Mouse (Mus musculus) neural tube, embryonic 14.5 days (tissue): ENCODE measurements around the gene Ss18l1. TPM values are rescaled to one million over a fixed set of nuclear protein-coding genes. Genes with fewer than 3 reads are reported as not detected.

Source experiments
- ATAC-seq: fragments of 200-750 bp; cut with Nextera tagmentation; 2 replicates; pipeline ENCODE4 v1.8.0; 2017; ENCODE audit warnings: low read depth, mild to moderate bottlenecking, moderate TSS enrichment, moderate library complexity
- H3K27ac ChIP-seq: fragments of 300-500 bp; sonication (generic); 2 replicates; pipeline ENCODE4 v1.5.1; 2014; ENCODE audit warnings: low read depth, mild to moderate bottlenecking, control low read depth, low read length, moderate library complexity, mixed read lengths
- H3K27me3 ChIP-seq: fragments of 300-500 bp; sonication (generic); 2 replicates; pipeline ENCODE4 v1.6.1; 2014; ENCODE audit warnings: low read length; ENCODE audit not compliant: control insufficient read depth, insufficient read depth
- H3K36me3 ChIP-seq: fragments of 300-500 bp; sonication (generic); 2 replicates; pipeline ENCODE4 v1.6.1; 2014; ENCODE audit warnings: low read length, mixed read lengths; ENCODE audit not compliant: control insufficient read depth, insufficient read depth
- H3K4me1 ChIP-seq: fragments of 300-500 bp; sonication (generic); 2 replicates; pipeline ENCODE4 v1.6.1; 2014; ENCODE audit warnings: low read length; ENCODE audit not compliant: control insufficient read depth, insufficient read depth
- H3K4me2 ChIP-seq: fragments of 300-500 bp; sonication (generic); 2 replicates; pipeline ENCODE4 v1.6.1; 2014; ENCODE audit warnings: mild to moderate bottlenecking, low read depth, low read length, control low read depth
- H3K4me3 ChIP-seq: fragments of 300-500 bp; sonication (generic); 2 replicates; pipeline ENCODE4 v1.5.1; 2014; ENCODE audit warnings: low read depth, low read length, control low read depth, mixed read lengths
- H3K9ac ChIP-seq: fragments of 300-500 bp; sonication (generic); replicated peaks from 2 replicates; pipeline ENCODE4 v1.6.1; 2014; ENCODE audit warnings: low read depth, mild to moderate bottlenecking, control low read depth, low read length, mixed read lengths
- H3K9me3 ChIP-seq: fragments of 300-500 bp; sonication (generic); 2 replicates; pipeline ENCODE4 v1.6.1; 2016; ENCODE audit warnings: low read length; ENCODE audit not compliant: control insufficient read depth
- WGBS: fragments of 180-500 bp; shearing (Covaris S2); extraction: QIAGEN DNeasy Blood & Tissue Kit; methylation state at CpG from one replicate; pipeline ENCODE4 v1.1.7; 2014; 5-methylcytosine and 5-hydroxymethylcytosine counted together
- polyA plus RNA-seq: library from polyadenylated mRNA; unstranded; fragments of >200 nt; fragmentation: Nextera tagmentation; extraction: Ambion mirVana; gene quantifications from 2 replicates; pipeline ENCODE4 v1.2.1, GENCODE M21; 2014

The Ss18l1 gene
- polyA plus RNA-seq, 1 experiment from 2014 or later, result 57.8 TPM

- 35% methylated on average over 8 of the region's 8 CpGs for WGBS
- no peak for ATAC-seq
- H3K4me2 ChIP-seq, result no peak overlapping the region
These were observed 63.3 kb downstream of the Ss18l1 start for GRCm38 (mm10) chr2:180105441-180106190.

GRCm38 (mm10) chr2:180107081-180107480 is 64.8 kb downstream of the Ss18l1 start:
- no peaks in the 10 kb centered on the region for H3K9me3 ChIP-seq
- peaks cover 19% of the 10 kb centered on the region for H3K27me3 ChIP-seq
- H3K36me3 ChIP-seq, result no peaks in the 10 kb centered on the region
- no peak for ATAC-seq
- WGBS, result 72% methylated on average over 4 of the region's 4 CpGs
- H3K9ac ChIP-seq, result no peak overlapping the region
- no peak overlapping the region for H3K4me3 ChIP-seq
- H3K27ac ChIP-seq, result no peak overlapping the region
- H3K4me2 ChIP-seq, result no peak overlapping the region
- peaks cover 18% of the 10 kb centered on the region for H3K4me1 ChIP-seq

More at GRCm38 (mm10) chr2:180105441-180106190, 63.3 kb downstream of the Ss18l1 start:
- Histone ChIP-seq H3K4me1 (peaks cover 18% of the 10 kb centered on the region), H3K9me3 (no peaks in the 10 kb centered on the region), H3K9ac (no peak overlapping the region), H3K27ac (no peak overlapping the region), H3K36me3 (no peaks in the 10 kb centered on the region), H3K4me3 (no peak overlapping the region), H3K27me3 (peaks cover 27% of the 10 kb centered on the region)

- Histone ChIP-seq H3K9ac (no peak overlapping the region), H3K4me1 (peaks cover 12% of the 10 kb centered on the region), H3K9me3 (no peaks in the 10 kb centered on the region), H3K4me2 (no peak overlapping the region), H3K4me3 (no peak overlapping the region), H3K36me3 (no peaks in the 10 kb centered on the region), H3K27ac (no peak overlapping the region), H3K27me3 (peaks cover 18% of the 10 kb centered on the region)
- no peak for ATAC-seq
- 72% methylated on average over 6 of the region's 6 CpGs for WGBS
These were observed 66.0 kb downstream of the Ss18l1 start for GRCm38 (mm10) chr2:180108285-180108684.

GRCm38 (mm10) chr2:180113909-180114890 is 71.9 kb downstream of the Ss18l1 start:
- no peak overlapping the region for H3K9ac ChIP-seq
- ATAC-seq, result no peak

GRCm38 (mm10) chr2:180115279-180115678 is 73.0 kb downstream of the Ss18l1 start:
- no peak overlapping the region for H3K4me3 ChIP-seq
- WGBS, result 61% methylated on average over 6 of the region's 6 CpGs
- ATAC-seq, result no peak
- H3K9ac ChIP-seq, result no peak overlapping the region
- no peak overlapping the region for H3K4me2 ChIP-seq
- no peak overlapping the region for H3K27ac ChIP-seq
- no peaks in the 10 kb centered on the region for H3K27me3 ChIP-seq
- H3K4me1 ChIP-seq, result peaks cover 25% of the 10 kb centered on the region
- H3K36me3 ChIP-seq, result no peaks in the 10 kb centered on the region
- H3K9me3 ChIP-seq, result no peaks in the 10 kb centered on the region

More at GRCm38 (mm10) chr2:180113909-180114890, 71.9 kb downstream of the Ss18l1 start:
- Histone ChIP-seq H3K27ac (no peak overlapping the region), H3K4me2 (no peak overlapping the region), H3K36me3 (no peaks in the 10 kb centered on the region), H3K27me3 (no peaks in the 10 kb centered on the region), H3K4me1 (peaks cover 20% of the 10 kb centered on the region), H3K9me3 (no peaks in the 10 kb centered on the region), H3K4me3 (no peak overlapping the region)
- WGBS, result 57% methylated on average over 17 of the region's 17 CpGs

GRCm38 (mm10) chr2:180116081-180116493 is 73.8 kb downstream of the Ss18l1 start:
- Histone ChIP-seq H3K4me3 (no peak overlapping the region), H3K9ac (no peak overlapping the region), H3K9me3 (no peaks in the 10 kb centered on the region), H3K4me1 (peaks cover 26% of the 10 kb centered on the region), H3K27me3 (no peaks in the 10 kb centered on the region), H3K36me3 (no peaks in the 10 kb centered on the region), H3K27ac (no peak overlapping the region), H3K4me2 (no peak overlapping the region)
- 78% methylated on average over 10 of the region's 10 CpGs for WGBS
- no peak for ATAC-seq

- 0 out of 2 replicates have a peak overlapping the region, but pooled peaks have one; percentile 87 for H3K27ac ChIP-seq
- no peaks in the 10 kb centered on the region for H3K36me3 ChIP-seq
- WGBS, result 75% methylated on average over 8 of the region's 8 CpGs
- no peak overlapping the region for H3K4me2 ChIP-seq
- no peaks in the 10 kb centered on the region for H3K9me3 ChIP-seq
- H3K4me3 ChIP-seq, result no peak overlapping the region
- no peak for ATAC-seq
- H3K27me3 ChIP-seq, result no peaks in the 10 kb centered on the region
- no peak overlapping the region for H3K9ac ChIP-seq
- peaks cover 26% of the 10 kb centered on the region for H3K4me1 ChIP-seq
These were observed 74.6 kb downstream of the Ss18l1 start for GRCm38 (mm10) chr2:180116741-180117484.

- Histone ChIP-seq H3K4me3 (no peak overlapping the region), H3K9ac (no peak overlapping the region), H3K27me3 (no peaks in the 10 kb centered on the region), H3K4me1 (peaks cover 26% of the 10 kb centered on the region), H3K27ac (peak overlapping the region; percentile 87), H3K9me3 (no peaks in the 10 kb centered on the region), H3K4me2 (peak overlapping the region; percentile 3), H3K36me3 (no peaks in the 10 kb centered on the region)
- 8% methylated on average over 13 of the region's 13 CpGs for WGBS
- peak; percentile 12; the same call in 1 of the 2 replicates for ATAC-seq
These were observed 75.3 kb downstream of the Ss18l1 start for GRCm38 (mm10) chr2:180117485-180118194.
